Mouse (Mus musculus): ENCODE measurements around the gene Tcam1. TPM values are rescaled to one million over a fixed set of nuclear protein-coding genes. Genes with fewer than 3 reads are reported as not detected.

Gene Tcam1
- total and polyA plus RNA-seq, 3 experiments = 0.10 TPM; not detected in 2

DNA sequence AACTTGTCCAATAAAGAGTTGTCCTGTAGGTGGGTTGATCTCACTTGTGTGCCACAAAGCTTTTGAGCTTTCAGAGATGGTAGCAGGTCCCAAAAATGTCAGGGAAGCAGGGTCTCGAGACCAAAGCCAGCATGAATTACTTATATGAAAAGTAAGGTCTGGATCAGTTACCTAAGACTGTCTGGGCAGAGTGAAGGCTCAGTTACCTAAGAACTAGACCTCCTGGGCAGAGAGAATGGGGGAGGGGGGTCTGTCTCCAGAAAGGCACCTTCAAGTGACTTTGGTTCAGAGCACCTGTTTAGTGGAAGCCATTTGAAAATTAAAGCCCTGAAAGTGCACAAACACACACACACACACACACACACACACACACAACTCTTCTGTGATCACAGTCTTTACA lies 2.1 kb upstream of the Tcam1 start:
- Histone ChIP-seq H3K79me2 (replicated peaks; ENCODE audit: control insufficient read depth, insufficient read depth, low read length) (no peaks in the 10 kb centered on the region; the same call in 1 of the 2 replicates), H3K4me3 (no peak overlapping the region), H3K9ac (ENCODE audit: low read depth, low read length) (no peak overlapping the region), H3K27me3 (ENCODE audit: control insufficient read depth, insufficient read depth, low read length) (no peaks in the 10 kb centered on the region), H3K27ac (no peak overlapping the region), H3K36me3 (ENCODE audit: control insufficient read depth, insufficient read depth, low read length) (peaks cover 3% of the 10 kb centered on the region; the same call in 1 of the 2 replicates), H3K4me1 (ENCODE audit: control insufficient read depth, insufficient read depth, low read length) (peaks cover 14% of the 10 kb centered on the region)
- intact Hi-C loops (cut with DNase I) = loop anchor here (5.0 to 10.0 kb wide), 2 partner anchors 338 to 510 kb away; partner anchors contain the start of genes Cep95, Ddx5 and Tex2
- DNase-seq = no peak
- TF ChIP-seq CTCF (IDR thresholded peaks at IDR 0.05) (no peak), EP300 (IDR thresholded peaks at IDR 0.05; ENCODE audit: insufficient read depth, low read depth, low read length) (no peak), POLR2A (IDR thresholded peaks at IDR 0.05; ENCODE audit: insufficient read depth, low read depth, low read length) (no peak)
- 88% methylated on average over 1 of the region's 1 CpGs for WGBS

DNA sequence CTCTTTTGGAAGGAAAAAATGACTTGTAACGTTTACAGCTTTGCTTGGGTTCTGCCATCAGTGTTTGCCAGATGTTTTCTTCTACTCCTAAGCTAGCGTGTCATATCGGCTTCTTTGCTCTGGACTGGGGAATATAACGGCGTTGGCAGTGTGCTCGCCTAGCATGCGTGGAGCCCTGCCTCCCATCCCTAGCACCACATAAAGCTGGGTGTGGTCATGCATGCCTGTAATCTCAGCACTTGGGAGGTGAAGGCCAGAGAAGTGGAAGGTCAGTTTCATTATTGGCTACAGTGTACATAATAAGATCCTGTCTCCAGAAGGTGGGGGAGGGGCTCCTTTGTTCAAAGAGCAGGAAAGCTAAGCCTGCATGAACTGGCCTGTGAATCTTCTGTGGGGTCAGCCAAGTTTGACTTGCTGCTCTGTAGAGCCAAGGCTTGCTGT lies 1.5 kb upstream of the Tcam1 start:
- peaks cover 13% of the 10 kb centered on the region for H3K4me1 ChIP-seq (ENCODE audit: control insufficient read depth, insufficient read depth, low read length)
- peaks cover 3% of the 10 kb centered on the region; the same call in 1 of the 2 replicates for H3K36me3 ChIP-seq (ENCODE audit: control insufficient read depth, insufficient read depth, low read length)
- no peak for TF ChIP-seq CTCF (IDR thresholded peaks at IDR 0.05)
- TF ChIP-seq POLR2A (IDR thresholded peaks at IDR 0.05; ENCODE audit: insufficient read depth, low read depth, low read length) = no peak
- no peak for TF ChIP-seq EP300 (IDR thresholded peaks at IDR 0.05; ENCODE audit: insufficient read depth, low read depth, low read length)
- no peak for DNase-seq
- H3K79me2 ChIP-seq (replicated peaks; ENCODE audit: control insufficient read depth, insufficient read depth, low read length) = no peaks in the 10 kb centered on the region; the same call in 1 of the 2 replicates
- H3K4me3 ChIP-seq = no peak overlapping the region
- no peak overlapping the region for H3K27ac ChIP-seq
- no peak overlapping the region for H3K9ac ChIP-seq (ENCODE audit: low read depth, low read length)
- intact Hi-C loops (cut with DNase I) = loop anchor here (5.0 to 10.0 kb wide), 2 partner anchors 337 to 510 kb away; partner anchors contain the start of genes Cep95, Ddx5 and Tex2
- WGBS = 58% methylated on average over 7 of the region's 7 CpGs
- H3K27me3 ChIP-seq (ENCODE audit: control insufficient read depth, insufficient read depth, low read length) = no peaks in the 10 kb centered on the region

DNA sequence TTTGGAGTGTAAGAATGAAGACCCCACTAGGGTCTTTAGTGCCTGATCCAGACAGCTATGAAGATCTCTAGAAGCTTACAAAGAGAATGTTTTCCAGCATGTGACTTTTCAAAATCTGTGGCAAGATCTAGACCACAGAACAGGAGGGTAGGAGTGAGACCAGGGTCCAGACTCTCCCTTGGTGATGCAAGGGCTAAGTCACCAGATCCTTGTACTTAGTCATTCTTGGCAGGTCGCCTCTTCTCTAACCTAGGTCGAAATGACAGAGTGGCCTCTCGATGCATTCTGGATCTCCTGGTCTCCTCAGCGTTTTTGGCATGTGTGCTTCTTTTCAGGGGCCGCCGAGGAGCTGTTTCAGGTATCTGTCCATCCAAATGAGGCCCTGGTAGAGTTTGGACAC lies 6.0 kb downstream of the Tcam1 start:
- TF ChIP-seq EP300 (IDR thresholded peaks at IDR 0.05; ENCODE audit: insufficient read depth, low read depth, low read length) = no peak
- TF ChIP-seq POLR2A (IDR thresholded peaks at IDR 0.05; ENCODE audit: insufficient read depth, low read depth, low read length) = no peak
- no peak for TF ChIP-seq CTCF (IDR thresholded peaks at IDR 0.05)
- Histone ChIP-seq H3K79me2 (replicated peaks; ENCODE audit: control insufficient read depth, insufficient read depth, low read length) (no peaks in the 10 kb centered on the region), H3K9ac (ENCODE audit: low read depth, low read length) (no peak overlapping the region), H3K4me3 (no peak overlapping the region), H3K36me3 (ENCODE audit: control insufficient read depth, insufficient read depth, low read length) (no peaks in the 10 kb centered on the region), H3K27me3 (ENCODE audit: control insufficient read depth, insufficient read depth, low read length) (no peaks in the 10 kb centered on the region), H3K27ac (no peak overlapping the region), H3K4me1 (ENCODE audit: control insufficient read depth, insufficient read depth, low read length) (no peaks in the 10 kb centered on the region)
- no peak for DNase-seq
- WGBS = 77% methylated on average over 6 of the region's 6 CpGs
- intact Hi-C loops (cut with DNase I) = no loop called here

DNA sequence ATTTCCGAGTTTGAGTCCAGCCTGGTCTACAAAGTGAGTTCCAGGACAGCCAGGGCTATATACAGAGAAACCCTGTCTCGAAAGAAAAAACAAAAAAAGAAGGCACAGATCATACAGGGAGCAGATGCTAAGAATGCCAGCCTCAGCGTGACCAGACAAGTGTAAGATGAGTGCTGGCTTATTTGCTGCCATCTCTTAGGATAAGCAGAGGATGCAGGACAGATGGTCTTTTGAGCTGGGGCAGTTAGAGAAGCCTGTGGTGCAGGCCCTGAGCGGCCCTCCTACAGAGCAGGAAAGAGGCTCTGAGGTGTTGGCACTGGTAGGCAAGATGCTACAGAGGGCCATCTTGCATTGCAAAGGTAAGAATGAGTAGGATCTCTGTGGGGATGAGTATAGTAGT lies 6.9 kb downstream of the Tcam1 start:
- Histone ChIP-seq H3K9ac (ENCODE audit: low read depth, low read length) (no peak overlapping the region), H3K79me2 (replicated peaks; ENCODE audit: control insufficient read depth, insufficient read depth, low read length) (no peaks in the 10 kb centered on the region), H3K36me3 (ENCODE audit: control insufficient read depth, insufficient read depth, low read length) (no peaks in the 10 kb centered on the region), H3K27ac (no peak overlapping the region), H3K27me3 (ENCODE audit: control insufficient read depth, insufficient read depth, low read length) (no peaks in the 10 kb centered on the region), H3K4me1 (ENCODE audit: control insufficient read depth, insufficient read depth, low read length) (no peaks in the 10 kb centered on the region), H3K4me3 (no peak overlapping the region)
- no peak for TF ChIP-seq EP300 (IDR thresholded peaks at IDR 0.05; ENCODE audit: insufficient read depth, low read depth, low read length)
- no peak for TF ChIP-seq CTCF (IDR thresholded peaks at IDR 0.05)
- TF ChIP-seq POLR2A (IDR thresholded peaks at IDR 0.05; ENCODE audit: insufficient read depth, low read depth, low read length) = no peak
- intact Hi-C loops (cut with DNase I) = no loop called here
- DNase-seq = no peak
- 80% methylated on average over 4 of the region's 4 CpGs for WGBS

DNA sequence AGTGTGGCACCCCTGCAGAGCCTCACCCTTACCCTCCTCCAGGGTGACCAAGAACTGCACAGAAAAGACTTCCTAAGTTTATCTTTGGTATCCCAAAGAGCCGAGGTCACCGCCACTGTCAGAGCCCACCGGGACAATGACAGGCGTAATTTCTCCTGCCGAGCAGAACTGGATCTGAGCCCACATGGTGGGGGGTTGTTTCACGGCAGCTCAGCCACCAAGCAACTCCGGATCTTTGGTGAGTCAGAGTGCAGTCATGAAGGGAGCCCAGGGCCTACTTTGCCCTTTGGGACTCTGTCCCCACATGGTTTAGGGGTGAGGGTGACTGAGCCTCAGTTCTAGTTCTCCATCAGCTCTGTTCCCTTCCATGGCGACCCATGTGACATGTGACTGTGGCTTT lies 7.7 kb downstream of the Tcam1 start:
- Histone ChIP-seq H3K79me2 (replicated peaks; ENCODE audit: control insufficient read depth, insufficient read depth, low read length) (no peaks in the 10 kb centered on the region), H3K4me1 (ENCODE audit: control insufficient read depth, insufficient read depth, low read length) (no peaks in the 10 kb centered on the region), H3K27ac (no peak overlapping the region), H3K36me3 (ENCODE audit: control insufficient read depth, insufficient read depth, low read length) (no peaks in the 10 kb centered on the region), H3K27me3 (ENCODE audit: control insufficient read depth, insufficient read depth, low read length) (no peaks in the 10 kb centered on the region), H3K4me3 (no peak overlapping the region), H3K9ac (ENCODE audit: low read depth, low read length) (no peak overlapping the region)
- 54% methylated on average over 8 of the region's 8 CpGs for WGBS
- TF ChIP-seq EP300 (IDR thresholded peaks at IDR 0.05; ENCODE audit: insufficient read depth, low read depth, low read length) (no peak), CTCF (IDR thresholded peaks at IDR 0.05) (no peak), POLR2A (IDR thresholded peaks at IDR 0.05; ENCODE audit: insufficient read depth, low read depth, low read length) (no peak)
- intact Hi-C loops (cut with DNase I) = no loop called here
- no peak for DNase-seq

DNA sequence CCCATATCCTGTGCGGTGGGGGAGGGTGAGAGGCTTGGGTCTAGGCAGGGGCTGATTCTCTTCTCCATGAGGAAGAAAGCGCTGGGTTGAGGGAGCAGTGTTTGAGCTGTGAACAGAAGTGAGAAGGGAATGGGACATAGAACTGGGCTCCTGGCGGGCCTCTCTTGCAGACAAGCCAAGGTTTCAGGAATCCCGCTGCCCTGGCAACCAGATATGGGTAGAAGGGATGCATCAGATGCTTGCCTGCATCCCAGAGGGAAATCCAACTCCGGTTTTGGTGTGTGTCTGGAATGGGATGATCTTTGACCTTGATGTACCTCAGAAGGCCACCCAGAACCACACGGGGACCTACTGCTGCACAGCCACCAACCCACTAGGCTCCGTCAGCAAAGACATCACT lies 9.7 kb downstream of the Tcam1 start:
- Histone ChIP-seq H3K27me3 (ENCODE audit: control insufficient read depth, insufficient read depth, low read length) (no peaks in the 10 kb centered on the region), H3K36me3 (ENCODE audit: control insufficient read depth, insufficient read depth, low read length) (no peaks in the 10 kb centered on the region), H3K4me1 (ENCODE audit: control insufficient read depth, insufficient read depth, low read length) (no peaks in the 10 kb centered on the region), H3K4me3 (no peak overlapping the region), H3K27ac (no peak overlapping the region), H3K9ac (ENCODE audit: low read depth, low read length) (no peak overlapping the region), H3K79me2 (replicated peaks; ENCODE audit: control insufficient read depth, insufficient read depth, low read length) (no peaks in the 10 kb centered on the region)
- WGBS = 85% methylated on average over 7 of the region's 7 CpGs
- no peak for DNase-seq
- intact Hi-C loops (cut with DNase I) = no loop called here
- no peak for TF ChIP-seq CTCF (IDR thresholded peaks at IDR 0.05)
- no peak for TF ChIP-seq POLR2A (IDR thresholded peaks at IDR 0.05; ENCODE audit: insufficient read depth, low read depth, low read length)
- TF ChIP-seq EP300 (IDR thresholded peaks at IDR 0.05; ENCODE audit: insufficient read depth, low read depth, low read length) = no peak
